Mouse (Mus musculus) Muller cell, postnatal 12 days (primary cell): ENCODE measurements around the gene Srebf2.

Source experiments
- DNase-seq: peaks from one replicate; pipeline ENCODE4 v3.0.0-alpha.2; 2015; ENCODE audit errors: inconsistent ontology term

The Srebf2 gene

GRCm38 (mm10) chr15:82156902-82157301 is 9.9 kb downstream of the Srebf2 start:
- DNase-seq = no peak

DNA sequence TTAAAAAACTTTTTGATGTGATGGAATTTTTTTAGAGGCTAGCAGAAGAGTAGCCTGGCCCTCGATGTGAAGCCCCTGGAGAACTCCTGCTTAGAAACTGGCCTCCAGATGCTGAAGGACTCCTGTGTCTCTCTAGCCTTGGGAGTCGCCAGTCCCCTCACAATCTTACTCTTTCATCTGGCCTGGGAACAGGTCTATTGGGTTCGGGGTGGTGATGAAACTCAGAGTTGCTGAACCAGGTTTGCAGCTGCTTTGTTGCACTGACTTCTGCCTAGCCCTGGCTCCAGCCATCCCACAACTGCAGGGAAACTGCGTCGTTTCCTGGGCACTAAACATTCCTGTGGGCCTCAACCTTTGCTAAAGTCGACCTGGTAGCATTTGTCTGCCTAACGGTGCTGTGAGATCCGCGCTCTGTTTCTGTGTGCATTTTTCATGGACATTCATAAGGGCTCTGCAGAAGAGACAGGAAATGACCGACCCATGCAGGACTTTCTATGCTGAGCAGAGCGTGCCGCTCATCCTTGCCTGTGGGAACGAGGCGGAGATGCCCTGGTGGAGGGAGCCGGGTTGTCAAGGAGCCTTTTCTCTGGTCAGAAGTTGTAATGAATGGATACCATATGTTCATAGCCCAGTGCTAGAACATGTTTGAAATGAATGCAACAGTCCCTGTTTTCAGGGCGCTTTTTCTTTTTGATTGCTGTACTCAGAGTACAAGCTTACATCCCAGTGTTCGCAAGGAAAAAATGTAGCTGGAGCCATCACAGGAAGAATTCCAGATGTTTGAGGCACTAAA is 11.5 kb downstream of the Srebf2 start:
- no peak for DNase-seq

DNA sequence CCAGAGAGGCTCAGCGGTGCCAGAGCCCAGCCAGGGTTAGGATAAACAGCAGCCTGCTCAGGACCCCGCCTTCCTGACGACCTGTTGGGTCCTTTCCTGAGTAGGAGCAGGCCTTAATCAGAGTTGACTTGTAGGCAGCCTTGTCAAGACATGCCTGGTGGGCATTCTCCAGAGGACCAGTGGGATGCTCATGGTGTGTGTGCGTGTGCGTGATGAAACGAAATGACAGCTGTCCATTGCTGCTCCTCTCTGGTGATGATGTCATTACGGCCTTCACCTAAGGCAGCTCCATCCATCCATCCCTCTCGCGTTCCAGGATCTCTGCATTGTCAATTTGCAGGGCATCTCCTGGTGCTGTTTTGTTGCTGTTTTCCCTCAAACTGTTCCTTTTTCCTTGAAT is 12.5 kb downstream of the Srebf2 start:
- no peak for DNase-seq

- no peak for DNase-seq
Measured at GRCm38 (mm10) chr15:82160731-82161640, 14.0 kb downstream of the Srebf2 start.

DNA sequence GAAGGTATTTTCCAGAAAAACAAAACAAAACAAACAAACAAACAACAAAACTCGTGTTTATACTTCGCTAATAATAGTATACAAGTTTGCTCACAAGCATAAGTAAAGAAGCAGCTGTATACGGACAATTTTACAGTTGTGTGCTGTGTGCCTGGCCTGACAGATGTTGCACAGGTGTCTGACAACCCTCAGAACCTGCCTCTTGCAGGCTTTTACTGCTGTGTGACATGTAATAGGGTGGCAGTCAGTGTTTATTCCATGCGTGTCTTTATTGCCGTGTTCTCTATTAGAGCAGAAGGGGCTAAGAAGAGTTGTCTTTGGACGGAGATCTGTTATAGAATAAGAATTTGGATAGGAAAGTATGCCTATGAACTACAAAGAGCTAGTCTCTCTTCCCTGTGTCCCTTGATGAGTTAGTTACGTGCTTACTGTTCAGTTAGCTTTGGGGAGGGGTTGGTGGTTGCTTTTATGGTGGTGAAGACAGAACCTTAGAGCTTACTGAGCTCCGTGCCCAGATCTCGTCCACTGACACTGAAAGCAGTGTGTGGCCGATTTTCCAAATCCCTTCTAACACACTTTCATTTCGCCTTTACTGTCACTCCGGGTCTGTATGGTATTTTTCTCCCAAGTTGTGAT is 15.1 kb downstream of the Srebf2 start:
- DNase-seq = no peak

DNA sequence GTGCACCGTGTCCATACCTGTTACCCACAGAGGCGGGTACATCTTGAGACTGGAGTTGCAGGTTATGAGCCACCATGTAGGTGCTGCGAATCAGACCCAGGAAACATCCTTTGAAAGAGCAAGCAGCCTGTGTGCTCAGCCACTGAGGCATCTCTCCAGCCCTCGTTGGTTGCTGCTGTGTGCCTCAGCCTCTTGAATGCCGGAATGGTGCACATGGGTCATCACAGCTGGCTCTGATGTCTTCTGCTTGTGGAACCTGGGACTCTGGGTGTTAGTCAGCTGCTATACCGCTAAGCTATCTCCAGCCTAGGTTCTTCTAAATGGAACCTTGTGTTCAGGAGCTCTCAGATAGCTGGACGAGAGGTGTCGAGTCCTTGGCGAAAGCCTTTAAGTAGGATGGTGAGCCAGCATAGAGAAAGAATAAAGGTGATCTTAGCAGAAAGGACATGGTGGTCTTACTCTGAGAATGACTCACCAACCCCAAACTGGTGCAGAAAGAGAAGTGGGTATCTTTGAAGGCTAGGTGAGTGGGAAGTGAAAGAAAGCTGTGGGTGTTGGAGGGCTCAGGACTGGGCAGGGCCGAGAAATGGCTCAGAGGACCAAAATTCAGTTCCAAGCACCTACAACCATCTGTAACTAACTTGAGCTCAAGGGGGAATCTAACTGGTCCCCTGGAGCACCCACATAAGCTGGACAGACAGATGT is 16.5 kb downstream of the Srebf2 start:
- no peak for DNase-seq

GRCm38 (mm10) chr15:82164061-82164399 is 17.0 kb downstream of the Srebf2 start:
- DNase-seq = no peak

- no peak for DNase-seq
Measured at GRCm38 (mm10) chr15:82164496-82164895, 17.5 kb downstream of the Srebf2 start.

DNA sequence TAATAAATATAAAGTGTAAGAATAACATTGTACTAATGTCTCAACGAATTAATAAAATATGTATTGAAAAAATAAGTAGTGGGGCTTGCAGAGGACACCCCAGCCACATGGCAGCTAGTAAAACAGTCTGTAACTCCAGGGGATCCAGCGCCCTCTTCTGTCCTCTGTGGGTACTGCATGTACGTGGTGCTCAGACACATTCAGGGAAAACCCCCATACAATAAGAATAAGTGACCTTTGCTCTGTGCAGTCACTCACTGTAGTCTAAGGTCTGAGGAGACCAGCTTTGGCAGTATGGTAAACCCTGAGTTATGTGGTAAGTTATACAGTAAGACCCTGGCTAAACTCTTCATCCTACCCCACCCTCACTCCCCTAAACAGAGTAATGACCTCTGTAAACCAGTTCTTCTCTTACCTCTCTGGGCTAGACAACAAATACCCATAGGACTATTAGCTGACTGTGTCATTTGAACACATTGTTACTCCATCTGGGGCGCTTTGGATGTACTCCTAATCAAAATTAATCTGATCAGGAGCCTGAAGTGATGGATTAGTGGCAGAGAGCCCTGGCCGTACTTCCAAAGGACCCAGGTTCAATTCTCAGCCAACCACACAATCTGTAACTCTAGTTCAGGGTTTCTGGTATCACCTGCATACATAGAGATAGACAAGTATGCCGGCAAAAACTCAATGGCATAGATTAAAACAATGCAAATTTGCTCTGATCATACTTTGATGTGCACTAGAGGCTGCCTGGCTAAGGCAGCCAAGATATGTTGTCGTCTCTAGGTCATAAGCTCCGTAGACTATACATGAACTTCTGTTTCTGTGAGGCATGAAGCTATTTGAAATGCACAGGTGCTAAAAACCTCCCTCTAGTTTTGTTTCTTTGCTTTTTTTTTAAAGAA is 18.6 kb downstream of the Srebf2 start:
- peak; percentile 60 for DNase-seq

- DNase-seq = no peak
Measured at GRCm38 (mm10) chr15:82166240-82167100, 19.5 kb downstream of the Srebf2 start.

GRCm38 (mm10) chr15:82167201-82168168 is 20.5 kb downstream of the Srebf2 start:
- DNase-seq = peak; percentile 71

GRCm38 (mm10) chr15:82169671-82170070 is 22.7 kb downstream of the Srebf2 start:
- DNase-seq = no peak

DNA sequence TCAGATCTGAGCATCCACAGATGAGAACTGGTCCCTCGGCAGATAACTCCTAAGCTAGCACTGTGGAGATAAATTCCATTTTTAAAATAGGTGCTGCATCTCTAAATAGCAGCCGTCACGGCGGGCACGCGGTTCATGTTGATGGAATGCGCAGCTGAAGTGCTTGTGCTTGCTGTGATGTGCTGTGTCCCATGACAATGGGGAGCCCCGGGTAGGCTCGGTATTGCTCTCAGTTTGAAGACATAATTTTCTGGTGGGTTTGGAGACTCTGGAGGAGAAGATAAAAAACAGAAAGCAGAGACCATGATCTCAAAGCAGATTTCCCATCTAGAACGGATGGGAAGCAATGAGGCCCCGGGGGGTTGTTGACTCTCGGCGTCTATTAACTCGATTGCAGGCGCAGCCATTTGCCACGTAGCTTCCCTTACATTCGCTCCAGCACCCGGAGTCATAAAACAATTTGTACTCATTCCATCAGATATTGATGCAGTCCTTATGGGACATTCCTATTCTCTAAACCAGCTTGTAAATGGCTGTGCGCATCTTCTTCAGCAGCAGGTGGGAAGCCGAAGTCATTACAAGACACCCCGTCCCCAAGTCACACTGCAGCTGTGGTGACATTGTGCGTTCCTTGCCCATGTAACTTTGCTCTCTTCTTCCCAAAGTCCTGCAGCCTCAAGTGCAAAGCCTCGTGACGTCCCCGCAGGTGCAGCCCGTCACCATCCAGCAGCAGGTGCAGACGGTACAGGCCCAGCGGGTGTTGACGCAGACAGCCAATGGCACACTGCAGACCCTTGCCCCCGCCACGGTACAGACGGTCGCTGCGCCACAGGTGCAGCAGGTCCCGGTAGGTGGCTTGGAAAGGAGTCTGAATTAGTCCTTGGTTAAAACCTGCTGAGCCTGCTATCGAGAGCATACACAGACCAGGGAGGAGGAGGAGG is 23.7 kb downstream of the Srebf2 start:
- no peak for DNase-seq

GRCm38 (mm10) chr15:82172648-82173047 is 25.7 kb downstream of the Srebf2 start:
- no peak for DNase-seq

DNA sequence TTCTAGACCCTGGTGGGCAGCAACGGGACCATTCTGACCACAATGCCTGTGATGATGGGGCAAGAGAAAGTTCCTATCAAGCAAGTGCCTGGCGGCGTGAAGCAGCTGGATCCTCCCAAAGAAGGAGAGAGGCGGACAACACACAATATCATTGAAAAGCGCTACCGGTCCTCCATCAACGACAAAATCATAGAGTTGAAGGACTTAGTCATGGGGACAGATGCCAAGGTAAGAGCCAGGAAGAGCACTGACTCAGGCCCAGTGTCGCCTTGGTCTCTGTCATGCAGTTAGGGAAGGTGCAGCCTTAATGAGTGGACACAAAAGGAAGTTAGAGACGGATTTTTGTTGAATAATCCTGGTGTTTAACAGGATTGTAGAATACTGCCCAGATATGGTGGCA is 28.1 kb downstream of the Srebf2 start:
- no peak for DNase-seq

DNA sequence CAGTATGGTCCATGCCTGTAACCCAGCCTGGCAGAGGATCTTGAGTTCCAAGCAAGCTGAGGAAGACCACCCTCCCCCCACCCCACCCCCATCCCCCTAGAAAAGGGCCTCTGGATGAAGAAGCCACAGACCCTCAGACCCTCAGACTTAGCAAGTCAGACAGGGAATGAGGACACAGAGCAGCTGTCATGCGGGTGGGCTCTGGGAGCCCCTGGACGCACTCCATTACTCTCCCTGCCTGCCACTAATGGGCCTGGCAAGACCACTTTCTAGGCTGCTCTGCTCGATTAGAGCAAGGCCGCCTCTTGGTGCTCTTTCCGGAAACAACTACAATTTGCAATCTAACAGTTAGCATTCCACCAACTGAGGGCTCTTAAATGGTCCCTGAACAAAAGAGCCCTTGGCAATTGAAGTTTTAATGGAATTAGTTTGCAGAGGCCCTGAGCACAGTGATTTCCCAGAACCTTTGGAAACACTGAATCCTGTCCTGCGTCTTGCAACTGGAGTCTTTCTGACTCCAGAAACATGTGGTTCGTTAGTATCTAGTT is 30.8 kb downstream of the Srebf2 start:
- DNase-seq = no peak

DNA sequence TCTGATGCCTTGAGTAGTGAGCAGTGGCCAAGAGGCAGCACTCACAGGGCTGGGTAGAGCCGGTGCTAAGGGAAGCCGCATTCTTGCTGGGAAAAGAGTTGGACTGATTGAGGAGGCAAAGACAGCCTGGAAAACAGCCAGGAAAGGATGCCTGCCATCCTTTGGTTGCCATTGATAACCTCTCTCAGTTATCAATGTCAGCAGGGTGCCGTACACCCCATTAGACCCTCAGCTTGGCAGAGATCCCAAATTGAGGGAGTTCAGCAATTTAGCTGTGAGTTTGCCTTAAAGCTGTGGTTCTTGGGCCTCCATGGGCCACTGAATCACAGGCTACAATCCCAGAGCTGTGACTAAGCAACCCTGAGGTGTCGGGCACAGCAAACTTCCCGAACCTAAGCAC is 34.1 kb downstream of the Srebf2 start:
- peak; percentile 76 for DNase-seq
